Mouse (Mus musculus) embryonic fibroblast, embryonic 13.5 days (primary cell): ENCODE data around the gene Strn4. TPM values are rescaled to one million over a fixed set of nuclear protein-coding genes. Genes with fewer than 3 reads are reported as not detected.

Experiments used
- H3K27ac ChIP-seq: 2 replicates; pipeline ENCODE4 v1.5.1; 2012; ENCODE audit warnings: low read length, control low read depth, inconsistent platforms; ENCODE audit not compliant: insufficient read depth
- H3K4me1 ChIP-seq: 2 replicates; pipeline ENCODE4 v1.6.1; 2011; ENCODE audit warnings: low read length; ENCODE audit not compliant: control insufficient read depth, insufficient read depth
- H3K4me3 ChIP-seq: 2 replicates; pipeline ENCODE4 v1.5.1; 2011; ENCODE audit warnings: mild to moderate bottlenecking, control low read depth, low read length; ENCODE audit not compliant: insufficient read depth
- CTCF ChIP-seq: IDR thresholded peaks from 2 replicates; pipeline ENCODE4 v1.5.1; 2011; ENCODE audit warnings: mild to moderate bottlenecking, control low read depth, low read length, moderate library complexity, borderline replicate concordance; ENCODE audit not compliant: insufficient read depth
- POLR2A ChIP-seq: IDR thresholded peaks from 2 replicates; pipeline ENCODE4 v1.6.1; 2011; ENCODE audit warnings: low read depth, mild to moderate bottlenecking, control low read depth, low read length, moderate library complexity
- polyA plus RNA-seq: library from polyadenylated mRNA; stranded (reverse); fragments of >200 nt; gene quantifications from 2 replicates; pipeline ENCODE4 v1.2.4, GENCODE M21; 2011; ENCODE audit warnings: low read depth; ENCODE audit not compliant: missing spikeins, insufficient read length

The Strn4 gene
- polyA plus RNA-seq, 1 experiment, result 67.1 TPM

DNA sequence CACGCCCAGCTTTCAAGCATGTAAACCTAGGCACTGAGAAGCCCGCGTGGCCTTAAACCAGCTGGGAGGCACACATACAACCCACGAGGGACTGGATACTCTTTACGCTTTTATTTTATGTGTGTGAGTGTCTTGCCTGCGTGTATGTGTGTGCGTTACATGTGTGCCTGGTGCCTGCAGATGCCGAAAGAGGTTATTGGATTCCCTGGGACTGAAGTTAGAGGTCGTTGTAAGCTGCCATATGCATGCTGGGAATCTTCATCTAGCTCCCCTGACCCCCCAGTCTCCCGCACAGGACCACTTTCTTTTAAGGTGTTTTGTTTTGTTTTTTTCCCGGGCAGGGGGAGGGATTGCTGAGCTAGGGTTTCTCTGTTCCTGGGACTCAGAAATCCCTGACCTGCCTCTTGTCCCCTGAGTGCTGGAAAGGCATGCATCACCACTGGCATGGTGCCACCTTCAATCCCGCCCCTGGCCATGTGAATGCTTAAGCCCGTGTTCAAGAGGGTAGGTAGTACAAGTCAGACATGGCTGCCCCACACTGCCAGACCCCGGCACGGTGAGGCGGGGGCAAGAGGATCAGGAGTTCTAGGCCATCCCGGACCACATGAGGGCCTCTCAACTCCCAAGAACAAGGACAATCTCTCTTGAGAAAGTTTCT, 31.8 kb upstream of the Strn4 start:
- Histone ChIP-seq H3K4me1 (no peaks in the 10 kb centered on the region), H3K4me3 (peak overlapping the region; percentile 70), H3K27ac (peak overlapping the region; percentile 67)
- TF ChIP-seq CTCF (no peak), POLR2A (no peak; the same call in 1 of the 2 replicates)

DNA sequence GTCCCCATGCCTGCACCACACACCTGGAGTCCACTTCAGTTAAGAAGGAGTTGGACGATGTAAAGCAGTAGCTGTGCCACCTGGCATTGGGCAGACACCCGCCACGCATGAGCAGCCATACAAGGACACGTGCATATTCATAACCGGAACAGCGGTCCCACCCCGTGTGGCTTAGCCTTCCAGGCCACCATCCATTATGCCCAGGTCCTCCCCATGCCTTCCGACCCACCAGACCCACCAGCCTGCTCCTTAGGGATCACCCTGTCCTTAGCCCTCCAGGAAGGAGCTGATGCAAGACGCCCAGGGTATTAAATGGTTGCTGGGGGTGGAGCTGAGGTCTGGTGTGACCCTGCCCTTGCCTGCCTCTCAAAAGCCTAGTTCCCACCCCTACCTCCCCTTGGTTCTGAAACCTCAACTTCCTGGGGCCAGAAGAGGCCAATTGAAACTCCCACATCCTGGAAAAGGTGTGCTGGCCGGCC, 31.2 kb upstream of the Strn4 start:
- Histone ChIP-seq H3K27ac (peak overlapping the region; percentile 67), H3K4me1 (no peaks in the 10 kb centered on the region), H3K4me3 (peak overlapping the region; percentile 70)
- TF ChIP-seq CTCF (no peak), POLR2A (peak; percentile 56; the same call in 1 of the 2 replicates)

DNA sequence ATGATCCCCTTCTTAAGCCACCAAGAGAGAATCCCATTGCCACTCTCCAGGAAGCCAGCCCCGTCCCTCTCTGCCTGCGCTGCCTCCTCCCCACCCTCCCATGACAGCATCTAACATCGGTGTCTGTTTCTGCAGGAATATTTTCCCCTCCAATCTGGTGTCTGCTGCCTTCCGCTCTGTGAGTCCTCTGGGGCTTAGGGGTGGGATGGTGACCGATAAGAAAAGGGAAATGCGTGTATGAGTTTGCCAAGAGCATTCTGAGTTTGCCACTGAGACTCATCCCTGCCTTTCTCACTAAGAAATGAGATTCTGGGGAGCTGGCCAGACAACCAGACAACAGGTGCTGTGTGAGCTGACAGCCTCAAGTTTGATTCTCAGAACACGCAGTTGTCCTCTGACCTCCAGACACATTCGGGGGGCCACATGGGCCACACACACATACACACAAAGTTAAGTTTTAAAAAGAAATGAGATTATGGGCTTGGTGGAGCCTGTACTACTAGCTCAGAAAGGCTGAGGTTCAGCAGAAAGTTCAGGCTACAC, 30.1 kb upstream of the Strn4 start:
- Histone ChIP-seq H3K27ac (no peak overlapping the region), H3K4me3 (no peak overlapping the region), H3K4me1 (no peaks in the 10 kb centered on the region)
- TF ChIP-seq POLR2A, result no peak
- TF ChIP-seq CTCF, result no peak

DNA sequence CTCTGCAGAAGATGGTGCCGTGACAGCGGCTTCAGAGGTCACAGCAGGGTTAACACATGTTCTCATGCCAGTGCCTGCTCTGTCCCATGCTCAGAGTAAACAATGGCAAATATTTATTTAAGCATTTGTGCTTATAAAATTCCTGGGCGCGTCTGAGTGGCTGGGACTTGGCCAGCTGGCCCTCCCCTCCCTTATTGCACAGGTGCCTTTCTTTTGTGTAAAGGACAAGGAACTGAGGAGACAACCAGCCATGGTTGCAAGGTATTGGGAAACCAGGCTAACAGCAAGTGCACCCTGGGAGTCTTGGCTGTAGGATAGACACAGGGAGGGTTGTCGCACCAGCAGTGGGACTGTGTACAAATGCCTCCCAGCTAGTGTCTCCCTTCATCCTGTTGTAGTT, 23.4 kb upstream of the Strn4 start:
- H3K27ac ChIP-seq, result no peak overlapping the region
- TF ChIP-seq CTCF (no peak), POLR2A (no peak)

DNA sequence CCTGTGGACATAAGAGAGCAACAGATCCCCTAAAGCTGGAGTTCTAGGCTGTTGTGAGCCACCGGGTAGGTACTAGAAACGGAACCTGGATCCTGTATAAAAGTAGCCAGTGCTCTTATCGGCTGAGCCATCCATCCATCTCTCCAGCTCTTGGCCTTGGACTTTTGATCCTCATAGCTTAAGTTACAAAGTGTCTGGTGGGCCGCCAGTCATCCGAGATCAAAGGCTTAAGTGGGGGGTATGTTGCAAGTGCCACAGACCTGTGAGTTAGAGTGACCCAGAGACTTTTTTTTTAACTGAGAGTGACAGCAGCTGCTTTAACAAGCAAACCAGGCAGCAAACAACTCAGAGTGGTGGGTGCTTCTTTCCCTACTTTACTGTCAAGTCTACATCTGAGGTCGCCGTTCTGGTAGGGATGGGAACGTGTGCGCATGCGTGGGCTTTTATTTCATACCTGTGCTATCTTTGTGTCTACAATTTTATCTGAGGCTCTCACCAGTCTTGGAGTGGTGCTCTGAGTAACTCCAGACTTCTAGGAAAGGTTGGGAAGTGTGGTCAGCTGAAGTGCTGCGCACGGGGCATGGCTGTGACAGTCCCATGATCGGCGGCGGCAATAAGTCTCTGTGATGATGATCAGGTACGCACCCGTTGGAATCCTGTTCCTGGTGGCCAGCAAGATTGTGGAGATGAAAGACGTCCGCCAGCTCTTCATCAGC, 22.5 kb upstream of the Strn4 start:
- no peak for TF ChIP-seq POLR2A
- no peaks in the 10 kb centered on the region for H3K4me1 ChIP-seq

More for the DNA sequence above, 23.4 kb upstream of the Strn4 start:
- Histone ChIP-seq H3K4me1 (no peaks in the 10 kb centered on the region), H3K4me3 (no peak overlapping the region)

DNA sequence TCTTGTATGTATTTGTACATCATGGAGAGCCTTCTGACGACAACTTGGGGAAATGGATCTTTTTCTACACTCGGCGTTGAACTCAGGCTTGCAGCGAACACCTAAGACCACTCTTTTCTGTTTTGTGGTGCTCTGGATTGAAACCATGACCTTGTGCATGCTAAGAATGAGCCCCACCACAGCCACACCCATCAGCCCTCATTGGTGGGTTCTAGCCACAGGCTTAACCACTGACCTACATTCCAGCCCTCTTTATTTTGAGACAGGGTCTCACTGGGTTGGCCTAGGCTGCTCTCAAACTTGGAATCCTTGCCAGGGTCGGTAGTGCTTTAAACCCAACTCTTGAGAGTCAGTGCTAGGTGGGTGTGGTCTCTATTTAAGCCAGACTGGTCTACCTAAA, 20.8 kb upstream of the Strn4 start:
- no peaks in the 10 kb centered on the region for H3K4me1 ChIP-seq
- no peak overlapping the region for H3K27ac ChIP-seq
- H3K4me3 ChIP-seq, result no peak overlapping the region
- TF ChIP-seq POLR2A (no peak), CTCF (no peak)

More for the DNA sequence above, 22.5 kb upstream of the Strn4 start:
- Histone ChIP-seq H3K4me3 (no peak overlapping the region), H3K27ac (no peak overlapping the region)

DNA sequence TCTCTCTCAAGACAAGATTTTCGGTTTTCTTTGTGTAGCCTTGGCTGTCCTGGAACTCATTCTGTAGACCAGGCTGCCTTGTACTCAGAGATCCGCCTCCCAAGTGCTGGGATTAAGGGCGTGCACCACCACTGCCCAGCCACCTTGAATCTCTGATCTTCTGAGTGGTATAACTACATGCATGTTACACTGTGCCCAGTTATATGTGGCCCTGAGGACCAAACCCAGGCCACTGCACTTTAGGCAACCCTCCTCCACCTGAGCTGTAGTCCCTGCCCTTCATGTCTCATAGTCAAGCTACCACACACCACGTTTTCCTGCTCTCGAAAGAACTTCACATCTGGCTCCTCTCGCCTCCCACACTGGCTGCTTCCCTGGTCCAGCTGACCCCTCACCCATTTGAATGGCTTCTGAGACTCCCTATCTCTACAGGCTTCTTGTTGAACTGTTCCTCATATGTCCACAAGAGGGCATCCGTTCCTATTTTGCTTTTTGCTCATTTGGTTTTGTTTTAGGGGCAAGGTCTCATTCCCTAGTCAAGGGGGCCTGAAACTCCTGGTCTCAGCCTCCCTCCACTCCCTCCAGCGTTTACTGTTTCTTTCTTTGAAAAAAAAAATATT, 11.2 kb upstream of the Strn4 start:
- Histone ChIP-seq H3K4me3 (no peak overlapping the region), H3K4me1 (no peaks in the 10 kb centered on the region), H3K27ac (no peak overlapping the region)
- no peak for TF ChIP-seq POLR2A
- no peak for TF ChIP-seq CTCF

DNA sequence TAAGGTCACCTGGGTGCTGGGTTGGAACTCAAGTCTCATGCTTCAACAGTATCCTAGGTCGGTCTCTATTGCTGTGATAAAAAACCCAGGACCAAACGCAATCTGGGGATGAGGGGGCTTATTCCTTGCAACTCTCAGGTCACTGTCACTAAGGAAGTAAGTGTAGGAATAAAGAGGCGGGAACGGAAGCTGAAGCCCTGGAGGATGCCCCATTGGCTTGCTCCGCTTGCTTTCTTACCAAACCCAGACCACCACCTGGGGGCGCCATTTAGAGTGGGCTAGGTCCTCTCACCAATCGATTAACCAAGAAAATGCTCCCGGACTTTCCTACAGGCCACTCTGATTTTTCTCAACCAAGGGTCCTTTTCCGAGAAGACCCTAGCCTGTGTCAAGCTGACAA, 7.8 kb upstream of the Strn4 start:
- TF ChIP-seq POLR2A (no peak), CTCF (no peak)
- H3K27ac ChIP-seq, result no peak overlapping the region
- H3K4me3 ChIP-seq, result no peak overlapping the region
- H3K4me1 ChIP-seq, result no peaks in the 10 kb centered on the region

DNA sequence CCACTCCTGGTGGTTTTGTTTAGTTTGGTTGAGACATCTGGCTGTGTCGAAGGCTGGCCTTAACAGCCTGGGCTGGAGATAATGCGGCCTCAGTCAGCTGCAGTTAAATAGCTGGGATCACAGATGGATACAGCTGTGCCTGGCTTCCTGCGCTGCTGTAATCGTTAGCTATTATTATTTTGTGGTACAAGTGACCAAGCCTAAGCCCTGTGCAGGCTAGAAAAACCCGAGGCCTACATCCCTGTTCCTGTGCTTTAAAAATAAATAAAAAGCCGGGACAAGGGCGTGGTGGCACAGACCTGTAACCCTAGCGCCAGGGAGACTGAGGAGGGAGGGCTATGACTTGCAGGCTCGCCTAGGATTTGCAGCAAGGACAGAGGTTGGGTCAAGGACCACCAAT, 7.0 kb upstream of the Strn4 start:
- TF ChIP-seq CTCF (no peak), POLR2A (no peak)
- no peak overlapping the region for H3K27ac ChIP-seq
- no peak overlapping the region for H3K4me3 ChIP-seq
- H3K4me1 ChIP-seq, result no peaks in the 10 kb centered on the region
